ENCODE assay signal across 13 mouse cellular contexts in genomic region chr10:72667856-72668255, GRCm38 (mm10). TPM values are rescaled to one million over a fixed set of nuclear protein-coding genes. Genes with fewer than 3 reads are reported as not detected.
DNase-seq lines count a peak whose midpoint lies in the region.
"Had no signal": no experiment of that assay in that cellular context is flagged by ENCODE, and none has a peak within 500 bp of the region (broad histone marks: within the 10 kb centered on the region; RNA-seq: fewer than 3 reads in every experiment).

No protein-coding gene starts in this region.

- DNase-seq in layer of hippocampus, adult 8-10 months (ENCODE audit: low spot score in 2 of 2), result peak; percentile 29 to 40
- DNase-seq in layer of hippocampus, adult 9-10 months (ENCODE audit: low spot score), result no peak
- peak; percentile 34 to 37 for DNase-seq in right cerebral cortex, adult 2 months (ENCODE audit: low spot score in 2 of 2)
- DNase-seq in right cerebral cortex, postnatal 25 days, result no peak
- peak; percentile 47 for DNase-seq in layer of hippocampus, adult 9-11 months
- DNase-seq in lung, postnatal 14 days, result no peak
- DNase-seq in adrenal gland, postnatal 25 days, result no peak
- DNase-seq: adrenal gland, postnatal 36 days; cerebellum, adult 11 months; cerebellum, adult 9-11 months; gastrocnemius, adult 2 months; kidney, postnatal 4 days; thymus, postnatal 25 days had no signal

RNA-seq across cellular contexts. Expression of gene Zwint, which starts 13.2 kb away (rescaled TPM):
- 100 to 1,000 TPM; 749 to 880 (median 801) TPM for total RNA-seq in layer of hippocampus, adult 8-10 months (2022)
- total RNA-seq in adrenal gland, postnatal 25 days (2021), result 141 and 142 TPM in 2 replicates

Comparison
In these comparisons a context has a peak if more than half of its experiments do, and no peak if none do; other contexts are left out.
1. DNase-seq: peak in layer of hippocampus, adult 8-10 months (2 of 2), right cerebral cortex, adult 2 months (2 of 2) and layer of hippocampus, adult 9-11 months (single experiment); none in layer of hippocampus, adult 9-10 months (single experiment), right cerebral cortex, postnatal 25 days (single experiment), lung, postnatal 14 days (single experiment) and adrenal gland, postnatal 25 days (single experiment).